Mouse (Mus musculus) urinary bladder, postnatal 4 days (tissue): ENCODE measurements around the gene Cdh8.

ENCODE experiments used
- DNase-seq, 2 experiments: peaks; one replicate each; pipeline ENCODE4 v3.0.0; 2021 to 2022; ENCODE audit warnings: low spot score in 2 of 2

Gene Cdh8

DNA sequence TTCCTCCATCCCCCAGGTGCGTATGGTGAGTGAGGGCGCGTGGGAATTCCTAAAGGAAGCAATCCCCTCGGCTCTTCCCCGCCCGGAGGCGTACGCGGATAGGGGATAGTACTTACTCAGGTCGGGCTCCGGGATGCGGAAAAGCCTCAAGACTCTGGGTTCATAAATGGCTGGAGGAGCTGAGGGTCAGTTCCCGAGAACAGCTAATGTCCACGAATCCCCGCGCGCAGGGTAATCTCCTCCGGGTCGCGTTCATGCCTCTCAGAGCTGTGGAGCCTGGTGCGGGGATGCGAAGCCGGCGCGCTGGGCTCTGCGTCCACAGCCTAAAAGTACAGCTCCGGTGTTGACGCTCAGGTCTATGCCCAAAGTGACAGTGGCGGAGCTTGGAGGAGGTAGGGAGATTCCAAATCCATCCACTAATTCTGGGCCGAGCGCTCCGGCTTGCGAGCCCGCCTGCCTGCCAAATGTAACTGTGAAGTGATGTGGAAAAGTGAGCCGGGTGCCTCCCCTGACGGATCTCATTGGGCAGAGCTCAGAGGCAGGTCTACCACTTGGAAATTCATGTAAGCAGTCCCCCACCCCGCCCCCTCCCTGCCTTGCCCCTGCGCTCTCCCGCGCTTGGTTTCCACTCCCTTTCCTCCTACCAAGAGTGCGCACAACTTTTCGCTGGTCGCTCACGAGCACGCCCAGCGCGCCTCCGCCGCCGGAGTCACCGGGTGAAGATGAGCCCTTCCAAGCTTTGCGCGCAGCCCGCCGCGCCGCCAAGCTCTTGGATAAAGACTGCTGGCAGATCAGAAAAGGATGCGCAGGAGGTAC, at the start of gene Cdh8:
Gene Cdh8, minus strand, starts transcription at position 506 of the 816 bp plus-strand sequence.
- DNase-seq = peak in 1 of 2 experiments; percentile 59

DNA sequence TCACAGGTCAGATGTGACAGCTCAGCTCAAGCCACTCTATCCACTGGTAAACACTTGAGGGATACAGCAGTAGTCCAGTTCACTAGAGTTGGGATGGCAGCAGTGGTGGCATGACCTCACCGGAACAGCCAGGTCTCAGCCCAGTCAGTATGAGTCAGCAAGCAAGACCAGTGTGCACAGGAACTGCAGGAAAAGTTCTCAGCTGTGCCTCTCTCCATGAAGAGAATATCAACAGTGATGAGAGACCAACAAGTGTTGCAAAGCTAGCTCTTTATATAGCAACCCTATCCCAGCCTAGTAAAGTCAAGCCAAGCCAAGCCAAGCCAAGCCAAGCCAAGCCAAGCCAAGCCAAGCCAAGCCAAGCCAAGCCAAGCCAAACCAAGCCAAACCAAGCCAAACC, 30.2 kb upstream of the Cdh8 start:
- DNase-seq = no peak

DNA sequence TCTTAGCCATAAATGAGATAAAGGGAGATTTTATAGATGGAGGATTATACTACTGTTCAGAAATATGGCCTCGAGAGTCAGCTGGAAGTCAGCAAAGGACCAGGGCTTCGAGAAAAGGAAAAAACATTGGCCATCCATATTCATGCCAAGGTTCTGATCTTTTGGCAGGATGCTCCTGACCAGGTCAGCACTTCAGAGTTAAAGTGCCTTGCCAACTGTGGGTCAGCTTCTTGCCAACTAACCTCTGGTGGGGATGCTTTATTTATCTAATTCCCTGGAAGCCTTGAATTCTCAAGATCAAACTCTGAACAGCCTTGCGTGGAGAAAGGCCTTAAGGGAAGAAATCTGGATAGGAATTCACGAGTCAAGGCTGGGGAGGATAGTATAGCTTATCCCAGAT, 9.6 kb upstream of the Cdh8 start:
- no peak for DNase-seq

DNA sequence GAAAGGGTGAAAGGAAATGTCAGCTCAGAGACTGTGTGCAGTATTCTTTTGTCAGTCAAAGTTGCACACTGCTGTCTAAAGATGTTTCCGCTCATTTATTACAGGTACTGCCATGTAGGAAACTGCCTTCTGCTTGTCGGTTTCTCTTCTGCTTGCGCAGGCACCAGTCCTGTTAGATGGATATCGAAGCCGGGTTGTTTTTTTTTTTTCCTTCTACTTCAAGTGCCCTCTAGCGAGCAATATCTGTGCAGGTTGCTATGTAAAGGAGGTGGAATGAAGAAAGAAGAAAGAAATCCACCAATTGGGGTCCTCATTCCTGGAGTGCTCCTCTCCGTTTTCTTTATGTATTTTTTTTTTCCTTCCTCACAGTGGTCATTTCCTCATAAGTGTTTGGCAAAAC, 5.2 kb upstream of the Cdh8 start:
- no peak for DNase-seq

DNA sequence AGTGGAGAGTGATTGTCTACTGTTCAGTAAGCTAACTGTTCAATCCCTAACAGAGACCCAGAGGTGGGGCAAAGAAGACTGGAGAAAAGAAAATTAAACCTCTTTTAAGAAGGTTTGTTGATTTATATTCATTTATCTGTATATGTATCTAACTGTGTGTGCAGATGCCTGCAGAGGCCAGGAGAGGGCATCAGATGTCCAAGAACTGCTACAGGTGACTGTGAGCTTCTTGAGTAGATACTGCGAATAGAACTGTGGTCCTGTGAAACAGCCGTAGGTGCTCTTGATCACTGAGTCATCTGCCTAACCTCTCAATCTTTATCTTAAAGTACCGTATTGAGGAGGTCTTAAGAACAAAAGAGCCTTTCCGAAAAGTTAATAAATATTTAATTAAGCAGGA, 3.5 kb upstream of the Cdh8 start:
- no peak for DNase-seq

DNA sequence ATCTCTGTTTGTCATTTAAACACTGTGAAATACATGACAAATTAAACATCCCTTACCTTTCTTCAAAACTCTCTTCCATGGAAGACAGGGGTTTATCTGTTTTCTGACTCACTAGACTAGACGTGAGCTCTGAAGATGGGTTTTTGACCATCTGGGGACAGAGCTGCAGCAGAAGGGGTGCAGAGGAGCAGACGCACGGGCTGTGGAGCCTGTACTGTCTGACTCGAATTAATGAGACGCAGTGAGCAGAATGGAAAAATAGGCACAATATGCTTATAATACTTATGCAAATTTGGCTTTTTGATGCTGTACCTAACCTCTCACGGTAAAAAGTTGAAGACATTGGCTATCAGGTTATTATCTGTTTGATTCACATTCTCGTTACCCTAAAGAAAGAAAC, 1.2 kb upstream of the Cdh8 start:
- DNase-seq = no peak

DNA sequence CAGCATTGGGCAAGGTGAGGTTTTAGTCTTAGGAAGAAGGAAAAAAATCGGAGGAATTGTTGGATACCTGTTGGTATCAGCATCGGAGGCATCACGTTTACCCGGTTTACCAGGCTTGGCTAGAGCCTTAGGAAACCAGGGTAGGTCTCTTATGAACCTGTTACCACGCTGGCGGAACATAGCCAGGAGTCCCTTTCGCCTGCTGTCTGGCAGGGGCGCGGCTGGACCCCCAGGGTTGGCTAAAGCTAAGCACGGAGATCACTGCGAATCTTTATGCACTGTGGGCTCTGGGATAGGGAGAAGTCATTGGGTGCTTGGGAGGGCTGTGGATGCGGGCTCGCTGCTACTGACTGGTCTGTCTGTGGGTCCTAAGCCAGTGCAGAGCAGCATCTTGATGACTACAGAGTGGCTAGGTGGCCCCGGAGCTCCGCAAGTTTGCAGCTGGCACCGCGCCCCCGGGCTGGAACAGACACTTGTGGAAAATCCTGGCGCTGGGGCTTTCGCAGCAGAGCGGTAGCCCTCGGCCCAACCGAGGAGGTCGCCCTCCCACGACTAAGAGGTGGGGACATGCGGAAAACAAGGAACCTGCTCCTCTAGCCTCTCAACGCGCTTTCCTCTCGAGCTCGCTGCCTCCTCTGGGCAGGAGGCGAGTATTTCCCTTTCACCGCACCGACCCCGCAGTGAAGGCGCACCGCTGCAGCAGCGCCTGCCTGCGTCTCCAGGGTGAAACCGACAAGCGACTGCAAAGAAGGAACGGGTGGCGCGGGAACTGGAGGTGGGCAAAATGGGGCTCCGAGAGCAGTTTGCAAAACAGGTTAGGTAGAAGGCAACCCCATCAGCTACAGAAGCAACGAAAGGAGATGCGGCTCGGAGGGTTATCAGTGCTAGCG, 950 bp downstream of the Cdh8 start:
- DNase-seq = peak in 1 of 2 experiments; percentile 59

DNA sequence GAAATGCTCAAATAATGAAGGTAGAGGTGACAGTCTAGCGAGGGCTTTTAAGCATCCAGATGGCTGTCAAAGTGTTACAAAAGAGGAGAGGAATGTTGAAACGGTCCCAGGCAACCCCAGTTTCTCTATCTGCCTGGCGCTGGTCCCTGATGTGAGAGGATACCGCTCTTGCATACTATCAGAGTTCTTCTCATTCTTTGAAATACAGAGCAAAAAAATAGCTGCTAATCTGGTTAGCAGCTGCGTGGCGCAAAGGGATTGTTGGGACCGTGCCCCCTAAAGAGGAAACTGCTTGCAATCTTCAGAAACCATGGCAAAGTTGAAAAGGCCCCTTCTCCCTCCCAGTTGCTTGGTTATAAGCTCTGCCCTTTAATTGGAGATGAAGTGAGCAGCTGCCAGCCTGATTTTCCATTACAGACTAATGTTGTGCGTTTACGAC, 1.8 kb downstream of the Cdh8 start:
- no peak for DNase-seq

DNA sequence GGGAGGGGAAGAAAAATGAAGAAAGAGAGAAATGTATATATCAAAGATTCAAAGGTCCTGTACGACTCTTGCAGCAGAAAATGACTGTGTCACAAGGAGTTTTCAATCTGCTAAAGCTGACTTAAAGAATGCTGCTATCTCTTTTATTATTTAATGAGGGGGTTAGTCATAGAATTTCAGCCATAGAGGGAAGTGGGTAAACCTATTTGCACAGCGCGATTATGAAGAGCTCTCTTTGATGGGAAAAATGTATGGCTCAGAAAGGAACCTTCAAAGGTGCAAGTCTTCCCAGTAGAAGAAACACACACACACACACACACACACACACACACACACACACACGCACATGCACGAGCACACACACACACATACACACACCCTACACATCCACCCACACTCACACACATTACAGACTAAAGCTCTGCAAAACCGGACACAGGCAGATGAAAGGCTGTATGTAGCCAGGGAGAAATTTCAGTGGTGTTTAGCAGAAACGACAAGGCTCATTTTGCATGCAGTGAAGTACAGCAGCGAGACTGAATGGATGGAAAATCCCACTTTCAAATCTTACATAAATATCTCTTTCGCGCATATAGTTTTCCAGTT, 2.3 kb downstream of the Cdh8 start:
- DNase-seq = no peak

DNA sequence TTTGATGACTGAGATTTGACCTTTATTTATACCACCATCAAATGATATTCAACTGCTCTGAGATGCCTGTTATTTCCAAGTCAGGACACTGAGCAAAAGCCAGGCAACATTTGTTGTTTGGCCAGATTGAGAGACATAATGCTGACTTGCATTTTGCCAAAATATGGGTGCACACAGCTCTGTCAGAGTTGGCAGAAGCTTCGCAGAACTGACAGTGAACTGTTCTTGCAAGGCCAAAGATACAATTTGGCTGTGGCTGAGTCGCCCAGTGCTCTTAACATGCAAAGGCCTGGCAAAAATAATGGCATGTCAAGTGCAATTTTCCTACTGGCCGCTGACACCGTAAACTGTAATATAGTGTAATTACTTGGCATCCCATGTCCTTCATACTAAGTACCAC, 22.4 kb downstream of the Cdh8 start:
- no peak for DNase-seq

DNA sequence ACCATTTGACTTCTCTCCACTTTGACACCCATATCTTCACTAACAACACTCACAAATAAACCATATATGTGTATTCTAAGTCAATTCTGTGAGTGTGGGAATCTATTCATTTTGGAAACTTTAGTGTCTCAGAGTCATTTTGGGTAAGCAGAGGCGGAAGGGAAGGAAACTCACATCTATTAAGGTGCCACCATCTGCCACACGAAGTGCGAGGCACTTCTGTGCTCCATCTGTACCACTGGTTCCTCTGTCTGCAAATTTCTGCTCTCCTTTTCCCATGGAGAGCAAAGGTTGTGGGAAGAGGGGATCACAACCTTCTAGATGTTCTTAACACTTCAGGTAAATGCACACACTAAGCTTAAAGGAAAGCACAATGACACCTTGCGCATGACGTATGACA, 46.2 kb downstream of the Cdh8 start:
- no peak for DNase-seq

DNA sequence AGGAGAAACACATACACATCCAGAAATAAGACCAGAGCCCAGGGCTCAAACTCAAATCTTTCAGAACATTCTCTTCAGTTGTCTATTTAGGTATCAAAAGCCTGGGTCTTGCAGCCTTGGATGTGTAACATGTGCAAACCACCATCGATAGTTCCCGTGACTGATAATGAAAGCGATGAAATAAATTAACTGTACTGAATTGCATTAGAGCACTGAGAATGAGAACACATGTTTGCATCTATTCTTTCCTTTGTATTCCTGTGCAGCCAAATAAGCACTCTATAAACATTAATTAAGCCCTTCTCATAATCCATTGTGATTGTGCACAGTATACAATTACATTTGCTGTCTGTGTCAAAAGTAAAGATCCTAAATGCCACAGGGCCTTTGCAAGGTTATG, 47.1 kb downstream of the Cdh8 start:
- DNase-seq = no peak

DNA sequence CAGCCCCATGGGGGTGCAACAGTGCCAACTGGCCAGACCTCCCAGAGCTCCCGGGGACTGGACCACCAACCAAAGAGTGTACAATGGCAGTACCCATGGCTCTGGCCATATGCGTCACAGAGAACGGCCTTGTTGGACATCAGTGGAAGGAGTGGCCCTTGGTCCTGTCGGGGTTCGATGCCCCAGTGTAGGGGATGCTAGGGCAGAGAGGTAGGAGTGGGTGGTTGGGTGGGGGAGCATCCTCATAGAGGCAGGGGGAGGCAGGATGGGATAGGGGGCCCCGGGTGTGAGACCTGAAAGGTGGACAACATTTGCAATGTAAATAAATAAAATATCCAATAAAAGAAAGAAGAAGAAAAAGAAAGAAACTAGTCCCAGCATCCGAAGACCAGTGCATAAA, 47.8 kb downstream of the Cdh8 start:
- no peak for DNase-seq

DNA sequence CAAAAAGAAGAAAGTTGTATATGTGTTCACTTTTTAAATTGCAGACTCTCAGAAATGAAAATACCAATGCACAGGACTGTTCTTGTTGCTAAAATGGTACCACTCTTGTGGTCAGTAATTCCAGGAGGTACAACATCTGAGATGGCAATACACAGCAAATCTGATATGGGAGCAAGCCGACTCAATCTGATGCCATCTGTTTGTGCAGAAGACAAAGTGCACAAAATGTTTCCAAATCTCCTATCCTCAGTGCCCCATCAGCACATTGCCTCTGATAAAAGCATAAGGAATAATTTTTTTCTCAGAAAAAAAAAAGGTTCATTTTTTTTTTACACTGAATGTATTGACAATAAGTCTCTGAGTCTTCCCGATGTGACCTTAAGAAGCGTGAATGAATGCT, 62.3 kb downstream of the Cdh8 start:
- DNase-seq = no peak

DNA sequence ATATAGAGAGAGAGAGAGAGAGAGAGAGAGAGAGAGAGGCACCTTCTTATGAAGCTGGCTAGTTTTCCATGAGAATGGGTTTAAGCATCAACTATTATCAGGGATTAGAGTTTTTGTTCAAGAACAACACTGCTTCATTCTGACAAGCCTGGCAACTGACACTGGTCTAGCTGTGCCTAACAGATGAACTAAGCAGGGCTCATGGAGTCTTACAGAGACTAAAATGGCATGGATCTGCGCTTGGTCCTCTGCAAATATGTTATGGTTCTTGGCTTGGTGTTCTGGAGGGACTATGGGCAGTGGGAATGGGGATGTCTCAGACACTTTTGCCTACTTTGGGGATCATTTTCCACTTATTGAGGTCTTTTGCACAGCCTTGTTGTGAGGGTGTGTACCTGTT, 63.0 kb downstream of the Cdh8 start:
- no peak for DNase-seq

DNA sequence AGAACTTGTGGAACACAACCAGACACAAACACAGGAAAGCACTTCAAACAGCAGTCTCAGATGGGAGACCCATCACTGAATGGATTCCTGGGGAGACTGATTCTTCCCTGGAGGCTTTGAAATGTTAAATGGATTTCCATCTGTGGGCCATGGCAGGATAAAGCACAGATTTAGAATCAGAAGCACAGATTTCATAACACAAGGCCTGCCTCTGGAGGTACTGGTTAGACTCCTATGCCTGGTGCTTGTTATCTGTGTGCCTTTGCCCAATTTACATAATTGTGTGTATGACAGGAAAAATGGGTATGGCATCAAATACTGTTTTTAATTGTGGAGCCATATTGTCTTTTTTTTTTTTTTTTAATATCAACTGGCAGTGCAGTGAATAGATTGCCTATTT, 66.8 kb downstream of the Cdh8 start:
- DNase-seq = no peak

DNA sequence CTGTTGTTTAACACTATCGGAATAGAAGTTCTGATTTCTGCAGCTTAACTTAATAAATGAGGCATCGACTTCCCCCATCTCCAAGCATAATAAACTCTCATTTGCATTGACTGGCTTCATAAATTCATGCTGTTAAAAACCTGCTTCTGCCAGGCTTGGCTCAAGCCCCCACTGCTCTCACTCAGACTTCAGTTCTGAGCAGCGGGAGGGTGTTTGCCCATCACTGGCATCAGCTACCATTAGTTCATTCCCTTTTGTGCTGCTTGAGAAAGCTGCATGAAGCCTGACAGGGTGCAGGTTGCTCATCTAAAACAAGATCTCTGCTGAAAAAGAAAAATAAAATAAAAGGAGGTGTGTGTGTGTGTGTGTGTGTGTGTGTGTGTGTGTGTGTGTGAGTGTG, 67.7 kb downstream of the Cdh8 start:
- DNase-seq = no peak

DNA sequence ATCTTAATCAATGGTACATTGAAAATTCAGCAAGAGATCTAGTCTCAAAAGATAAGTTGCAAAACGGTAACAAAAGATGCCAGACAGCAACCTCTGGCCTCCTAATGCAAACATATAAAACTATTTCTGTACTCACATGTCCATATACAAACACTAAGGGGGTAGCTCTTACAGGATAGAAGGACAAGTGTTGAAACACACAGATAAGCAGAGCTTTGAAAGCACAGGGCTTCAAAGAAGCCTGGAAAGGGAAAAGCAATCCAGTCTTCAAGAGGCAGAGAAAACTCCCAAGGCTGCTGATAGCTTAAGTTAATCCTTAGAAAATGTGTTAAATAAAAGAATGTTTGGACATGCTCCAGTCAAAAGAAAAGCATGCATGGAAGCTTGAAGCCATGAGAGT, 77.0 kb downstream of the Cdh8 start:
- no peak for DNase-seq

DNA sequence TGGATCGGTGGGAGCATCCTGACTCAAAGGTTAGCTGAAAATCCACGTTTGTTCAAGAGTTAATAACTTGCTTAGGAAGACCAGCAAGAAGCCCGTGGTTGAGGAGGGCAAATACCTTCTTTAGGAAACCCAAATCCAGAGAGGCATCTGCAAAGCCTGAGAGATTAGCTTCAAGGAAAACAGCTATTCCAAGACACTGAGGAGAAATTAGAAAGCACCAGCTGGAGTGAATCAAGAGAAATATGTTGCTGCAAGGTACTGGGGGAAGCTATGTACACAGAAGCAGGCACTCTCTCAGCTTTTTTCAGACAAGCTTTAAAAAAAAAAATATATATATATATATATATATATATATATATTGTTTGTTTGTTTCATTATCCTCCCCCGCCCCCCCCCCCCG, 88.7 kb downstream of the Cdh8 start:
- no peak for DNase-seq

DNA sequence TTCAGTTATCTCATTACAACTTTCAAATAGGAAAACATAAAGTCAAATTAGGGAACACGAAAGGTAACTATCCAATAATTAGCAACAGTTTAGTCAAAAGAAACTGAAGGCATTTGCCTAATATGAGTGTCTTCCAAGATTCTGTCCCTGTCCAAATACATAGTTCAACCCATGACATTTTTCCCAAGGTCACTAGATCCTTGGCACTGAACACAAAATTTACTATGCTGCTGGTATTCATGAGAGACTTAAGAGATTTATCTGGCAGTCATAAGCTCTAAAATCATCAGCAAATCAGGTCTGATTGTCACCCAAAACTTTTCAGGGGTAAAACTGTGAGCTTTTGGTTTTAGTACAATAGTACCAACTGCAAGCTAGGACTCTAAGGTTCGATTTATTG, 101.7 kb downstream of the Cdh8 start:
- DNase-seq = no peak

DNA sequence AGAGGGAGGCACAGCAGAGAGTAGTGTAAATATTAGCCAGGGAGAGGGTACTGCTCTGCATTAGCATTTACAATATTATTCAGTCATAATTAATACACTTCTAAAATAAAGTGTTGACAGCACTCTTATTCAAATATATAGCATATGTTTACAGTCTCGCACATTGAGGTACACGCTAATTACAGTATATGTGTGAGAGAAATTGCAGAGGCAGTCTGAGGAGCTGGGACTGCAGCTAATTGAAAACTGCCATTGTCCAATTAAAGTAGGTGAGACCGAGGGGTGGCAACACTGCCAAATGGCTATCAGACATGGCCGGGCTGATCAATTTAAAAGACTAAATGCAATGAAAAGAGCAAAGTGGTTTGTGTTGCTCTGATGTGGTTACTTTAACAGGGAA, 112.1 kb downstream of the Cdh8 start:
- DNase-seq = no peak

DNA sequence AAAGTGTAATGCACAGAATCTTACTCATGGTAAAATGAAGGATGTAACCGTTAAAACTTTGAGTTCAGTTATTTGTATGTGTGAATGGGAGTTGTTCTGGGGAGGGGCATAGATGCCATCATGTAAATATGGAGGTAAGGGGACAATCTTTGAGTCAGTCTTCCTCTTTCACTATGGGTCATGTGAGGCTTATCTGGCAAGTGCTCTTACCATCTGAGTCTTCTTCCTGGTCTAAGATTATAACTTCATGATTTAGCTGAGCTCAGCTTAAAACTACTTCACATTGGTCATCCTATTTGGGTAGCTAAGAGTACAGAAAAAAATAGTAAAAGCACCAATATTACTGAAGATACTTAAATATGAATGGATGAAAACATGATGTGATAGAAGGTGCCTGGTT, 126.1 kb downstream of the Cdh8 start:
- DNase-seq = no peak

DNA sequence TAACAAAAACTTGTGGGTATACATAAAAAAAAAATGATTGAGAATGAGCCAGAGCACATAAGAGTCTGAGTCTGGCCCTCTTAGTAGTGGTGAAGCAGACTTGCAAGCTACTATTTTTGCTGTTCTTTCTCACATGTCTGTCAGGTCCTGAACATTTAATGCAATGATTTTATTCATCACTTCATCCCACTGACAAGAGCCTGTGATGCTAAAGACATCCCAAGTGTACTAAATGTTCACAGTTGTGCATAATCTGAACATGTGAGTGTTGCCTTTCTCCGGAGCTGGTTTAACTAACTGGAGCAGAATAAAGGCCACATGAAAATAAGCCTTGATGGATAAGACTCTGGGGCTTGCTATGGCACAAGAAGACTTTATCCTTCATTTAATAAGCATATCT, 131.2 kb downstream of the Cdh8 start:
- DNase-seq = no peak
